Mouse (Mus musculus): ENCODE measurements around the gene Lamtor2.

The Lamtor2 gene

DNA sequence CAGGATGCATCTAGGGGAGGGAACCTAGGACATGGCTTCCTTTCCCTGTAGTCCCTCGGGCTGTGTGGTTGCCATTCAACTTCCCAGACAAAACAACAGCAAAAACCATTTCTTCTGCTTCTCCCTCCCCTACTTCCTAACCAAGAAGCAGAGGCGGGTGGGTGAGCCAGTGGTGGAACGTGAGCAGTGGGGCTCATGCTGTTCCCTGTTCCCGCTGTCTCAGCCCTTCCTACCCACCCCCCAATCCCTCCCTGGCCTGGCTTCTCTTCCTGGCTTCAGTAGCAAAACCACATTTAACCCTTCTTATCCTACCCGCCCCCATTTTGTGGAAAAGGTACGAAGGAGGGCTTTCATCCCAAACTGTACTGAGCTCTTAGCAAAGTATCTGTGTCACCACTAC, 47.8 kb downstream of the Lamtor2 start:
- DNase-seq (ENCODE audit: low read depth in 2 of 2, low spot score in 2 of 2) = no peak

- DNase-seq (ENCODE audit: low read depth in 2 of 2, low spot score in 2 of 2) = no peak
Measured at GRCm38 (mm10) chr3:88503881-88504746, 48.8 kb downstream of the Lamtor2 start.

DNA sequence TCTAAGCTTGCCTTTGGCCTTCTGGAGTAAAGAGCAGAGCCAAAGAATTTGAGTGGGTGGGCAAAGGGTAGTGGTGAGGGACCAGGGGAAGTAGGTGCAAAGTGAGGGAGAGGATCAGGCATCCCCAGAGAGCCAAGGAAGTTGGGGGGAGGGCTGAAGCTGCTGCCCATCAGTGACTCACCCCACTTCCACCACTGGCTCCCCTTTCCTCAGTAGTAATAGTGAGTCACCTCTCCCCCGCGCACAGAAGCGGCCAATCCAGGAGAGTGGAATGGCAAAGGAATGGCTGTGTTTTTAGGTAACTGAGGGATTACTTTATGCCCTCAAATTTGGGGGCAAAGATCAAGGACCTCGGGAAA, 49.4 kb downstream of the Lamtor2 start:
- DNase-seq (ENCODE audit: low read depth in 2 of 2, low spot score in 2 of 2) = no peak

DNA sequence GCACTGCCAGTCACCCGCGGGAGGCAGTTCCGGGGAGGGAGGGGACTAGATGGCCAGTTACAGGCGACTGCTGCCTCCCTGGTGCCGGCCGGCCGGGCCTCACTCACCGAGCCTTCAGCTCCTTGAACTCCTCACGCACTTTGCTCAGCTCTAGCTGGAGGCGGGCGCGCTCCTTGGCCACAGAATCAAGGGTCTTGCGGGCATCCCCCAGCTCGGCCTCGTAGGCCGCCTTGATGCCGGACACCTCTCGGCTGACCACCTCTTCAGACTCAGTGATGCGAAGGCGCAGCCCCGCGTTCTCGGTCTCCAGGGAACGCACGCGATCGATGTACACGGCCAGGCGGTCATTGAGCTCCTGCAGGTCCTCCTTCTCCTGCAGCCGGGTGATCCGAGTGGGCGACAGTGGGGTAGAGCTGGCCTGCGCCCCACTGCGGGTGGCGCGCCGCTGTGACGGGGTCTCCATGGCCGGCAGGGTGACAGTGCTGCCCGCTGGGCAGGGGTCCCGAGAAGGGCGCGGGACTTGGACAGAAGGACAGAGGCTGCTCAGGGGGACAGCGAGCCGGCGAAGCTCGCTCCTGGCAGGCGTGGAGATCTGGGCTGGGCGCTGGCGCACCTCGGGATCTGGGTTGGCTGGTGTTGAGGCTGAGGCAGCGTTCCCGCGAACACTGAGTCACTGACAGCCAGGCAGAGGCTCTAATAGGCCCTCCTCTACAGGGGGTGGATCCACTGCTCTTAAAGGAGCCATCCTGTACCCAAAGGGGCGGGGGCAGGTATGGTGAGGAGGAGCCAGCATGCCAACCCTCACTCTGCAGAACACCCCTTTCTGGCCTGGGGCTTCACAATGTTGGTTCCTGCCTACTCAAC, 50.0 kb downstream of the Lamtor2 start:
- peak in 1 of 2 experiments; percentile 41 for DNase-seq (ENCODE audit: low read depth in 2 of 2, low spot score in 2 of 2)

- DNase-seq (ENCODE audit: low read depth in 2 of 2, low spot score in 2 of 2) = no peak
Measured at GRCm38 (mm10) chr3:88502031-88502571, 50.8 kb downstream of the Lamtor2 start.

DNA sequence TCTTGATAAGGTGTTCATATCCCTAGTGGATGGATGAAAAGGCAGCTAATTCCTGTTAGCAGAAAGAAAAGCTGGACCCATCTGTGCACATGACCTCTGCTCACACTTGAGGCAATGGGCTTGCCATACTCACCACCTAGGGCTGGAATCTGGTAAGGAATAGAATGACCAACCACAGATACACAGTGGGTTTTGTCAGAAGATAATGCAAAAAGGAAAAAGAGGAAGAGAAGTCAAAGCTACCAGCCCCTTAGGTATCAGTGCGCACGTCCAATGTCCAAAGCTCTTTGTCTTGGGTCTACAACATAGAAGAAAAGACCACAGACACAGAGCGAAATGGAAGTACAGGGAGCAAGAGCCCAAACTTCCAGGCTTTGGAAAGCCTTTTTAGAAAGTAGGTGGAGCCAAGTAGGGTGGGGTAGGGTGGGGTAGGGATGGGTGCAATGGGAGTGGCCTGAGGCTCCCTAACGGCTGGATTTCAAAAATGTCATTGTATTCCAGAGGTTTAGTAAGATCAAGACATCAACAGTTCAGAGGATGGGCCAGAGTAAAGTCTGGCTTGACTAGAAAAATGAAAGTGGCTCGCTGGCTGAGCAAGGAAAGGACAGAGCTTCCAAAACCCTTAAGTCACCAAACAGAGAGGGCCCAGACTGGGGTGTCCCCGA, 51.4 kb downstream of the Lamtor2 start:
- DNase-seq (ENCODE audit: low read depth in 2 of 2, low spot score in 2 of 2) = no peak

DNA sequence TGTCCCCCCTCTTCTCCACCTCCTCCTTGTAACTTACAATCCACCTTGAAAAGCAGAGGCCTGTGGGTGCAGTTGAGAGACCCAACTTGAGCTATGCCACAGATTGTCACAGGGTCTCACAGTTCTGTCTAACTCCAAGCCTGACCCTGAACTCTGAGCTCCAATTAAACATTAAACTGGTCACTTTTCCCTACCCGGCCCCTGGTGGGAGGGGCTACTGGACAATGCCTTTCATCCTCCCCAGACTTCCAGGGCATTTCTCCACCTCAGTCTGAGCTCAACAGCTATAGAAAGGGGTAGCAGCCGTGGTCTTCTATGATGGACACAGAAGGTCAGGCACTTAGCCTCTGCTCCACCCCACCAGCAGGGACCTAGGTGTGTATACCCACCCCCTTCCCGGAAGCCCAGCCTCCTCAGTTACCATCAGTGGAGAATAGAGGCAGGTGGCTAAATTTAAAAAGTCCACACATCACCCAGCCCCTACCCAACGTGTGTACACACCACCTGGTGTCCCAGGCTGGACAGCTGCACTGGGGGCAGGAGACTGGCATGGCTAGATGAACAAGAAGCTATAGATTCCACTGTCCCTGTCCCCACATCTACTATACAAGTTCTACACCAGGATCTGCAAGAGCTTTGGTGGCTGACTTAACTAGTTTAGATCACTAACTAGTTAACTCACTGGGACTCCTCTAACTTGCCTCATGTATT, 52.1 kb downstream of the Lamtor2 start:
- no peak for DNase-seq (ENCODE audit: low read depth in 2 of 2, low spot score in 2 of 2)

DNA sequence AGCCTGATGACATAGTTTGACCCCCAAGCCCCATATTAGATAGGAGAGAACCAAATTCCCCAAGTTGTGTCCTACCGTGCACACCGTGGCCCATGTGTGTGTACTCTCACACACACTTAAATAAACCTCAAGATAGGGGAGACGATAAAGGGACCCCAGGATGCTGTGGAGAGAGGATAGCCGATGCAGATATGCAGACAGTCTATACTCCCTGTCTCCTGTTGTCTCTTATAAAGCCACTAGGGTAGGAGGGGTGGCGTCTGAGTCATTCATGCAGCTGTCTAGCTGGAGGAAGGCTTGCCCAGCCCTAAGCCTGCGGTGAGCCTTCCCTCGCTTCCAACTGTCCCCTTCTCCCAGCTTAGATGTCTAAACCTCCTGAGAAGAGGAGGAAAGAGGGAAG, 52.8 kb downstream of the Lamtor2 start:
- DNase-seq (ENCODE audit: low read depth in 2 of 2, low spot score in 2 of 2) = no peak

All from CD8-positive naive resting alpha-beta T cell, adult 2 months (primary cell).